Mouse (Mus musculus) testis, adult 2 months (tissue): ENCODE measurements around the gene Txn2. TPM values are rescaled to one million over a fixed set of nuclear protein-coding genes. Genes with fewer than 3 reads are reported as not detected.

Source experiments
- H3K27ac ChIP-seq: fragments of 200-500 bp; 2 replicates; pipeline ENCODE4 v1.5.1; 2012; ENCODE audit warnings: low read depth, low read length; ENCODE audit not compliant: control insufficient read depth, insufficient read depth
- H3K27me3 ChIP-seq: fragments of 200-500 bp; 2 replicates; pipeline ENCODE4 v1.6.1; 2012; ENCODE audit warnings: mild to moderate bottlenecking, low read length, moderate library complexity; ENCODE audit not compliant: control insufficient read depth, insufficient read depth
- H3K36me3 ChIP-seq: fragments of 200-500 bp; 2 replicates; pipeline ENCODE4 v1.6.1; 2012; ENCODE audit warnings: mild to moderate bottlenecking, low read length; ENCODE audit not compliant: control insufficient read depth, insufficient read depth
- H3K4me1 ChIP-seq: fragments of 200-500 bp; 2 replicates; pipeline ENCODE4 v1.6.1; 2012; ENCODE audit warnings: low read length; ENCODE audit not compliant: control insufficient read depth, insufficient read depth
- H3K4me3 ChIP-seq: fragments of 200-500 bp; 2 replicates; pipeline ENCODE4 v1.5.1; 2012; ENCODE audit warnings: low read depth, mild to moderate bottlenecking, low read length, moderate library complexity, mixed read lengths; ENCODE audit not compliant: control insufficient read depth
- CTCF ChIP-seq: fragments of 200-500 bp; IDR thresholded peaks from 2 replicates; pipeline ENCODE4 v1.5.1; 2012; ENCODE audit warnings: low read depth, mild to moderate bottlenecking, inconsistent platforms, low read length, moderate library complexity; ENCODE audit not compliant: control insufficient read depth, insufficient read depth, insufficient replicate concordance
- POLR2A ChIP-seq: fragments of 200-500 bp; IDR thresholded peaks from 2 replicates; pipeline ENCODE4 v1.6.1; 2012; ENCODE audit warnings: low read depth, mild to moderate bottlenecking, inconsistent platforms, low read length, moderate library complexity; ENCODE audit not compliant: control insufficient read depth
- polyA plus RNA-seq: library from polyadenylated mRNA; depleted of rRNA; stranded (reverse); fragments of >200 nt; gene quantifications from 2 replicates; pipeline ENCODE4 v1.2.3, GENCODE M21; 2012

Gene Txn2
- polyA plus RNA-seq, 1 experiment, result 133 TPM

DNA sequence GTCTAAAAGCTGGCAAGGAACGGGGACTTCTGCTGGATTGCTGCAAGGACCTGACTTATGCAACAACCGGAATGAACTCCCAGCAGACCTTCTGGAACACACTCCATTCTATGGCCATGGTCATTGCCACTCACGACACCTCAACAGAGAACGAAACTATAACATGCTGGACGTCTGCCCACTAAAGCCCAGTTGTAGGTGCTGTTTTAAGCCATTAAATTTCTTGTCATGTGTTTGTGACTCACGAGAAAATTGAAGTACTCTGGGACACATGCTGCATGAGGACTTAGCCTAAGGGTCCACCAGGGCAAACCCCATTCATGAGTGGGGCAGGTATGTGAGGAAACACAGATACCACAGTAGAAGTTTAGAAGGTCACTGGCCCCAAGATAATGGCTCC is 31.9 kb upstream of the Txn2 start:
- no peaks in the 10 kb centered on the region for H3K27me3 ChIP-seq
- no peak overlapping the region for H3K27ac ChIP-seq
- H3K4me1 ChIP-seq, result peaks cover 13% of the 10 kb centered on the region
- no peak overlapping the region for H3K4me3 ChIP-seq
- H3K36me3 ChIP-seq, result peaks cover 5% of the 10 kb centered on the region
- TF ChIP-seq POLR2A, result no peak
- TF ChIP-seq CTCF, result no peak

DNA sequence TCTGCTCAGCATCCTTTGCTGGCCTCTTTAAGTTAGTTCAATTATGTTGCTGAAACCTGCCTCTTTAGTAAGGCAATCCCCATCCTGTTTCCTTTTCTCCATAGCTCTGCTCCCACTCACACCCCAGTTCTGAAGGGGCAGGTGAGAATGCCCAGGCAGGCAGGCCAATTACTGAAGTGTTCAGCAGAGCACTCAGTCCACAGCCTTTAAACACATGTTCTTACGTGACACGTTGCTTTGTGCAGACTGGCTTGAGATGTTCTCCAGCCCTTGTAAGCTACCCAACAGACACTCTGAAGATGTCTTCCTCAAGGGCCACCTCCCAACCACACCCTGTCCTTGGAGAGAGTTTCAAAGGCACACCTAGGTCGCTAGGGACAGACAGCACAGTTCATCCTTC is 29.3 kb upstream of the Txn2 start:
- H3K36me3 ChIP-seq, result peaks cover 3% of the 10 kb centered on the region; the same call in 1 of the 2 replicates
- no peak overlapping the region for H3K27ac ChIP-seq
- peaks cover 13% of the 10 kb centered on the region for H3K4me1 ChIP-seq
- H3K27me3 ChIP-seq, result no peaks in the 10 kb centered on the region
- no peak overlapping the region for H3K4me3 ChIP-seq
- no peak for TF ChIP-seq CTCF
- TF ChIP-seq POLR2A, result no peak

DNA sequence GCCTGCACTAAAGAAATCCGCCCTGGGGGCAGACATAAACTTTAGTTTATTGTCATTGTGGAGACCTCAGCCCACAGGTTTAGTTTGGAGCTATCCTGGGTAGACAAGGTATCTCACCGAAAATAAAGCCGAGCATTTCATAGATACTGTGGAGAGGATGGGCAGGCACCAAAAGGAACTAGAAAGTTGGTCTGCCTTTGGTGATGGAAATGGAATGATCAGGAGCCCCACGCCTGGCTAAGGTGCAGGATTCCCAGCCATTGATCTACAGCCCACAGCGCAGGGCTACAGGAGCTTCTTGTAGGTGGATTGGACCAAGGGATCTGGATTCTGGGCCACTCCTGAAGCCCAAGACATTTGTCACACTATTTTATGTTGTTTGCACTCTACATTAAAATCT is 28.8 kb upstream of the Txn2 start:
- Histone ChIP-seq H3K27ac (no peak overlapping the region), H3K4me1 (peaks cover 13% of the 10 kb centered on the region), H3K4me3 (no peak overlapping the region), H3K36me3 (peaks cover 3% of the 10 kb centered on the region; the same call in 1 of the 2 replicates), H3K27me3 (no peaks in the 10 kb centered on the region)
- TF ChIP-seq CTCF, result no peak
- no peak for TF ChIP-seq POLR2A

DNA sequence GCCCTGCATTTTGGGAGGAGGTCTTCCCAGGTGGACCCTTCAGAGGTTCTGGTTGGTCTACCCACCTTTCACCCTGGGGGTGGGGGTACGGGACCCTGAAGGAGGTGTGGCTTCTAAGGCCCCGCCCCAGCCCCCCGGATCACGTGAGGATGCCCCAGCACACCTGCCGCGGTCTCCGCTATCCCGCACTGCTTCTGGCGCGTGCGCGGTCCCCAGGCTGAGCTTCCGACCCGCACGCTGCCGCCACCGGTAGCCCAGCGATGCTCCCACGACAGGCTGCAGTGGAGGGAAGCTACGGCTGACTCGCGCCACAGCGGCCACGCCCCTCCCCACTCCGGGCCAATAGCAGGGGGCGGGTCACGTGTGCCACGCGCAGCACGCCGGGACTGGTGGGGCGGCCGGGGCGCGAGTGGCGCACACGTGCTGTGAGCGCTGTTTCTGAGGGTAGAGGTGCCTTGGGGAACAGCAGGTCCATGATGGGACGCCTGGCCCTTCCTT is 27.6 kb upstream of the Txn2 start, which contains the start of gene Foxred2:
TSS of gene Foxred2 (minus strand) at position 319 of the 498 bp plus-strand sequence.
- Histone ChIP-seq H3K4me1 (peaks cover 13% of the 10 kb centered on the region), H3K36me3 (peaks cover 2% of the 10 kb centered on the region; the same call in 1 of the 2 replicates), H3K27me3 (no peaks in the 10 kb centered on the region), H3K27ac (no peak within 1 kb of the TSS), H3K4me3 (peak within 1 kb of the TSS; percentile 83)
- TF ChIP-seq POLR2A (peak; percentile 46), CTCF (peak; percentile 29; the same call in 1 of the 2 replicates)

DNA sequence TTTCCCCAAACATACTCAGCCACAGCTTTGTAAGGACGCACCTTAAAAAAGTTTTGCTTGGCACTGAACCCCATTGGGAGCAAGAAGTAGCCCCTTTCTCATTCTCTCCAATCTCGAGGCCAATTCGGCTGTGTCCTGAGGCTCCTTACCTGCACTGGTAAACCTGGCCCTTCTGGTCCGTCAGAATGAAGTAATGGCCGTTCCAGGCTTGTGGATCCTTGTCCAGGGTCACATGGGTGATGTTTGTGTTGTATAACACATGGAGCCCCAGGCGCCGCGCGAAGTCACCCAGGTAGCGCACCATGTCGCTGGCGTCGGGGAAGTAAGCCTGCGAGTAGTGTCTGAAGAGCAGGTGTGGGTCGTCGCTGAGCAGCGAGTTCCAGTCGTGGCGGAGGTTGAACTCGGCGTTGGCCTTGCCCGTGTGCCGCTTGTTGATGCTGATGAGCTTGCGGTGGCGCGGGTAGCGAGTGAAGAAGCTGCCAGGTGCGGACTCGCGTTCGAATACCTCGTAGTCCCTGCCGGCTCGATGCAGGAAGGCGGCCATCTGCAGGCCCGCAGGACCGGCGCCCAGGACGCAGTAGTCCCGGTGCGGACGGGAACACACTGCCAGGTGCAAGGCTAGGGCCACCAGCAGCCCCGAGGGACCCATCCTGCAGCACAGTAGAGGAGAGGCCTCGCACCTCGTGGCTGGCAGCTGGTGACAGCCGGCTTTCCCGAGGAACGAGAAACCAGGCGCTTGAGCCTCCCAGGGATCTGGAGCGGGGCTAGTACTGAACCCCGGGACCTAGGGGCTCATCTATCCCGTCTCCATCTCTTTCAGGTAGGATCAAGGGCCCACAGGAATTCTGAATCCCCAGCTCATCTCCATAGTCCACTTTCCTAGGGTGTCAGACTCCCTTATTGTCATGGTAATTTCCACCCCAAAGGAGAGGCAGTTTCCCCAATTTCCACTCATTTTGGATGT is 26.9 kb upstream of the Txn2 start:
- peaks cover 13% of the 10 kb centered on the region for H3K4me1 ChIP-seq
- no peaks in the 10 kb centered on the region for H3K27me3 ChIP-seq
- H3K36me3 ChIP-seq, result peaks cover 2% of the 10 kb centered on the region; the same call in 1 of the 2 replicates
- H3K27ac ChIP-seq, result no peak overlapping the region
- peak overlapping the region; percentile 83 for H3K4me3 ChIP-seq
- TF ChIP-seq POLR2A, result no peak
- no peak for TF ChIP-seq CTCF

DNA sequence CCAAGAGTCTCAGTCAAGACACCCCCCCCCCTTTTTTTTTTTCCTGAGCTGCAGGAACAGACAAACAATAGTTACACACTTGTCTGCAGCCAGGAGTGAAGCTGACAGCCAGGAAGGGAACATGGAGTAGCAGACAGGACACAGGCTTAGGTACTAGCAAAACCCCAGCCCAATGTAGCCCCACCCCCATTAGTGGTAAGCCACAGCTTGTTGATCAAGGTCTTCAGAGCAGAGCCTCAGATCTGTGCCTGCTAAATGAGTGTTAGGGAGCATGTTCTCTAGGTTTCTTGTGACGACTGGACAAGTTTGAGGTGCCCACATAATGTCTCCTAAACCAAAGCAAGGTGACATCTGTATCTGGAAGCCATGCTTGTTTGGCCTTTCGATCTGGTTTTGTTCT is 25.6 kb upstream of the Txn2 start:
- no peak overlapping the region for H3K4me3 ChIP-seq

DNA sequence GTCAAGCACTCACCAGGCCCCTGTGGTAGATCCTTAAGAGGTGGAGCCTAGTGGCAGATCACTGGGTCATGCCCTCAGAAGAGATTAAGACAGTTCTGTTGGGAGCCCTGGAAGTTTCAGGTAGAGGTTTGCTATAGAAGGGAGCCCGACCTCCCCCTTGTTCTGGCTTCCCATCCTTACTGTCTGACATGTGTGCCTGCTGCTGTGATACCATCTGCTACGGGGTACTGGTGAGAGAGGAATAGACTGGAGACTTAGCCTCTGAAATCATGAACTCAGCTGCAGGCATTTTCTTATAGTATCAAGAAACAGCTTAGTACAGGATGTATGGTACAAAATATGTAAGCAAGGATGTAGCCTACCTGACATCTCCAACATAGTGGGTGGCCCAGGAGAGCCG is 24.1 kb upstream of the Txn2 start:
- Histone ChIP-seq H3K27ac (no peak overlapping the region), H3K36me3 (no peaks in the 10 kb centered on the region), H3K27me3 (no peaks in the 10 kb centered on the region), H3K4me3 (no peak overlapping the region), H3K4me1 (peaks cover 13% of the 10 kb centered on the region)
- no peak for TF ChIP-seq CTCF
- TF ChIP-seq POLR2A, result no peak

More for the DNA sequence above, 25.6 kb upstream of the Txn2 start:
- no peak for TF ChIP-seq POLR2A
- TF ChIP-seq CTCF, result no peak
- H3K27ac ChIP-seq, result no peak overlapping the region
- peaks cover 2% of the 10 kb centered on the region; the same call in 1 of the 2 replicates for H3K36me3 ChIP-seq
- H3K4me1 ChIP-seq, result peaks cover 13% of the 10 kb centered on the region
- no peaks in the 10 kb centered on the region for H3K27me3 ChIP-seq
